Mouse (Mus musculus) thymus, postnatal 0 days (tissue): Measurements from ENCODE around the gene Dync2li1. TPM values are rescaled to one million over a fixed set of nuclear protein-coding genes. Genes with fewer than 3 reads are reported as not detected.

Experiments
- DNase-seq: peaks from one replicate; pipeline ENCODE4 v3.0.0-alpha.2; 2015; ENCODE audit warnings: low spot score
- polyA plus RNA-seq: library from polyadenylated mRNA; unstranded; fragments of >200 nt; fragmentation: Nextera tagmentation; extraction: Ambion mirVana; gene quantifications from 2 replicates; pipeline ENCODE4 v1.2.1, GENCODE M21; 2015

Dync2li1 gene
- polyA plus RNA-seq, 1 experiment from 2014 or later: 9.3 TPM

DNA sequence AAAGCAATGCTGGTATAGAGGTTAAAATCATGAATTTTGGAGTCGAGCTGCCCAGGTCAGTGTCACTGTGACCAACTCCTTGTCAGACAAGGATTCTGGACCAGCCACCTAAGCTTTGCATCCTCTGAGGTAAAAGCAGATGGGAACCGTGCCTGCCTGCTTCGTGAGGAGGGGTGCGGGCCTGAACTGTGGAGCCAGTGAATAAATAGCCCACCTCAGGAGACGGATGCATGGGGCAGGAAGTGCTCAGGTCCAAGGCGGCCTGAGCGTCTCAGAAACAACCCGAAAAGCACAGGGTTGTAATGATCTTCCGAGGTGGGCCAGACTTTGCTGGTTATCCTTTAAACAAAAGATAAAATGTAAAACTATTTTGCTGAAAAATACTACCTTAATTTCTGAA is 18.8 kb downstream of the Dync2li1 start:
- DNase-seq: no peak

DNA sequence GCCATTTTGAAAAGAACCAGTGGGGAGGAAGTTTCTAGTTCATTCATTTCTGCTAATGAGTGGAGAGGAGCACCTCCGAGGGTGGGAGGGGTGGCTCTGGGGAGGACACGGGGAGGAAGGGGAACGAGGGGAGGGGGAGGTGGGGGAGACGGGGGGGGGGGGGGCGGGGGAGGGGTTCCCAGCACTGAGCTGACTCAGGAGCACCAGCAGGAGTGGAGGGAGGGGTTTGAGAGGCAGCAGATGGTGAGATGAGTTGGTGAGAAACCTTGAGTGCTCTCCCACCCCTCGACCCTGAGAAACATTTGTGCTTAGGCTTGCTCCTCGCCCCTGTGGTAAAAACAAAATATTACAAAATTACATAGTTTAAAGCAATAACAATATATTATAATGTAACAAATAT is 19.6 kb downstream of the Dync2li1 start:
- DNase-seq: no peak

DNA sequence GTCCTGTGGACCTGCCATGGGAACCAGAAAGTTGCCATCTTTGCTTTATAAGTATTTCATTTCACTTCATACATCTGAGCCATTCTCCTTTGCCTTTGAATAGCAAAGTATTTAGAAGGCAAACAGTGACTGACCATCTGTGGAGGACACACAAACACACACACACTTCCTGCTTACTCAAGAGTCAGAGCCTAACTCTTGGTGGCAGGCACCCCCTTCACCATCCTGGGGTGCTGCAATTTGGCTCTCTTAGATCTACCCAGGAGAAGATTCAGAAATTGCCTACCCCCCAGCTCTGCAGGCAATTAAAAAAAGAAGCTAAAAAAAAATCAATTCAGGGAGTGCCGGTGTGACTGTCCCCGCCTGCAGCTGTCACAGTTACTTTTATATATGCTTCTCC is 20.2 kb downstream of the Dync2li1 start:
- DNase-seq: no peak

DNA sequence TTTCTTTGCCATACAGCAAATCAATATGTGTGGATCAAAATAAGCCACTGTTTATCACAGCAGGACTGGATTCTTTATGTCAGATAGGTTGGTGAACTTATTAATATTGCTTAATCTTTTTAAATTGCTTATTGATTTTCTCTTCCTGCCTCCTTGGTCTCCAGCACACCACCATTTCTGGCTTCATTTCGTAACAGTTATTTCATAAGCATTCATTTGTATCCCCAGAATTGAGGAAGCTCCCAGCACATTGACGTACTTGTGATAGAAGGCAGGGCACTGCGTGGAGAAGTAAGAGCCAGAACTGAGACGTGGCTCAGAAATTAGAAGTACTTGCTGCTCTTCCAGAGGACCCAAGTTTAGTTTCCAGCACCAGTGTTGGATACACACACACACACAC is 21.3 kb downstream of the Dync2li1 start:
- no peak for DNase-seq

DNA sequence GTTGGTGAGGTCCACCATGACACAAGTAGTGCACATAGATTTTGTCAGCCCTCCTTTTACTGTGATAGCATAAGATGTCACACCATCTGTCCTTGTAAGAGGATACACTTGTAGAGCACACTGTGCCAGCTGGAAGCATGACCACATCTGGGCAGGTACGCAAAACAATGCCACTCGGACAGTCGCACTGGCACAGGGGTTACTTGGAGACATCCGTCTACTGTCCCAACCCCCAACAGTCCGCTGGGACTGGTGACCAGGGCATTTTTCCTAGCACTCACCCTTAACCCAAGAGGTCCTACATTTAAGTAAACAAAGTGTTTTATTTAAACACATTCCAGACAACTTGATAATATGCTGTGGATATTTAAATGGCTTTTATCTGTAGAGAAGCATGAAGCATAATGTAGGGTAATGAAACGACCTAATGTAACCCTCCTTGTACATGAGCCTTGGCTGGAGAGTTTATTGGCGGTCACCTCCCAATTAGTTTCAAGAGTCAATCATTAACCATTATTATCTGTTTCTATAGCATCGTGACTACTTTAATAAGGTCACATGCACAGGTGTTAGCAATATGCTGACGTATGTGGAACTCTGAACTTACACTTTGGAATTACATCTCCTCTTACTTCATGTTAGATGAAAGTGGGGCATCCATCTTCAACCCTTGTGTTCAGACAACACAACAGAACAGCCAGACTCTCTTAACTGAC is 24.2 kb downstream of the Dync2li1 start:
- DNase-seq: no peak

- no peak for DNase-seq
These were observed 27.2 kb downstream of the Dync2li1 start for GRCm38 (mm10) chr17:84653544-84653943.

DNA sequence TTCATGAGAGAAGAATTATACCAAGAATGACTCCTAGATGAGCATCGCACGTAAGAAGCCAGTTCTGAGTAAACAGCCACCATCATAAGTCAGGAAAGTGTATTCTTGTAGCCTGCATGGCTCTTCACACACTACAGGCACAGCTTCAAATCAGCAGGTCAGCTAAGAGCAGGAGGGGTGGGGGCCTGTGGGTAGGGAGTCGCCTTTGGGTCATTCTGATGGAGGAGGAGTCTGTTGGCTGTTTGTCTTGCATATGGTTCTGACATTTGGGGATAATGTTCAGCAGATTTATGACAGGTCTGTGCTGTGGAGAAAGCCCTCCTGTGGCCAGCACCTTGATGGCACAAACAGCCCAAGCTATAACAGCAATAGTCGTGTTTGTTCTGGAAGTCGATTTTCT is 29.9 kb downstream of the Dync2li1 start:
- DNase-seq: no peak

DNA sequence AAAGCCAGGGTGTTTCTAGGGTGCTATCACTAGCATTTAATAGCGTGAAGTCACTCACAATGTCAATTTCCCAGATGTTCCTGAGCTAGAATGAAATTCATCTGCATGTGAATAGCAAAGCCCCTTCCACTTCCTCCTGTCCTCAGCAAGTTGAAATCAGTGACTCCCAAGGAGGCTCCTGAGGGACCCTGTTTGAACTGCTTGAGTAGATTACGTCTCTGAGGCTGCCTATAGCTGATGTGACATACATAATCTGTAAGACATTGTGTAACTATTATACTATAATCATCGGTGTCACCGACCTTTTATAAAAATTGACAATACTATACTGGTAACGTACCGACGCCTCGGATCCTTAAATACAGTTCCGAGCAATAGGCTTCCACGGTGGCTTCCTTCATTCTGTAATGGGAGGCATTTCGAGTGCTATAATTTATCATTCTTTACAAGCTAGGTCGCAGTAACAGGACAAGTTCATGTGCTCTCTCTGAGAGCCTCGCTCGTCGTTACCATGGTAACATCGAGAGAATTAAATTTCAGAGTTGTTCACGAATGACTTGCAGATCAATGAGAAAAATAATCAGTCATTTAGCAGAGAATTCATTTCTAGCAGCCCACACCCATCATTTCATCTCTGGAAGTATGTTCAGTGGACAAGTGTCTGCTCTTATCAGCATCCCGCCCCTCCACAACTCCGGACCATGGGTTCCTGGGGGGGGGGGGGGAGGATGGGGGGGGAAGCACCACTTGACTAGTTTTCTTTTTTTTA is 30.5 kb downstream of the Dync2li1 start:
- DNase-seq: no peak

- DNase-seq: no peak
These were observed 31.1 kb downstream of the Dync2li1 start for GRCm38 (mm10) chr17:84657422-84657732.

- DNase-seq: no peak
These were observed 31.5 kb downstream of the Dync2li1 start for GRCm38 (mm10) chr17:84657782-84658181.

DNA sequence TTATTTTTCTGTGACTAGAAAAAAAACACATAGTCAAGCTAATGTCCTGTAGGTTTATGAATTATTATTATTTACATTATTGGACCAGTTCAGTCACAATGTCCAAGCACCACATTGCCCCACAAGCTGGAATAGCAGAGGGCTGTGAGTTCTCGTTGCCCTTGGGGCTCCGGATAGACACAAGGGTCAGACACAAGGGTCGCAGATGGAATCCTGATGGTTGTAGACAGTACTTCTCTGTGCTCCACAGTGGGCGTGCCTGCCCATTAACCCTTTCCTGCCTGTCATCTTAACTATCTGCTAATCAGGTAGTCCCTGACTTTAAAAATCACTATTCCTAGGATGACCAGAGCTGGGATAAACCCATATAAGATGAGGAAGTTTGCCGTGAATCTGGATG is 31.9 kb downstream of the Dync2li1 start:
- DNase-seq: no peak

DNA sequence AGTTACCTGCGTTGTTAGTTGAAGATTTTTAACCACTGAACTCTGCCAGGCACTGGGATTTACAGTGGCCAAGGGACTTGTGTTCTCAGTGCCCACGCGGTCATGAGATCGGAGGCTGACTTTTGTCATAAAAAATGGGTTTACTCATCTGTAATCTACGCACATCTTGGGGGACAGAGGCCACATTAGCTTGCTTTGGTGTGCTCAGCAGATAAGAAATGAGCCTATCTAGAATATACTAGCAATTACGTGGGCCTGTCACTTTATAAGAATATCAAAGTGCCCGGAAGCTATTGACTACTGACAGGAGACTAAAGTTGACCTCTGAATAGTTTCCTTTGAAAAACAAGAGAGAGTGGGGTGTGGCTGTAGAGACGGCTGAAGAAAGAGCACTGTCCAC is 32.7 kb downstream of the Dync2li1 start:
- no peak for DNase-seq

DNA sequence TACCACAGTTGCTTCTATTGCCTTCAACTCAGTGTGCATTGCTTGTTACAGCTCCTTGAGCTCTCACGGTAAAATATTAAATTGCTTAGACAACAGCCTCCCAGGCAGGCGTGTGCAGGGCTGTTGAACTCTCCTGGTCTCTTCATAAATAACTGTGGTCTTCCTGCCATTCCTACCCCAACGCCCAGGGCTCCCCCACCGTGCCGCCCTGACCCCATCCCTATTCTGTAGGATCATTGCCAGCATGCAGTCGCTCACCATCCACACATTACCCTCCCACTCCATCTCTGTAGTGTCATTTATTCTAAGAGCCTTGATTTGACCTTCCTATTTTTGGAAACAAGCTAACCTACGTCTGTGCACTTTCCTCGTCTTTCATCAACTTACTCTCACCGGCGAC is 38.8 kb downstream of the Dync2li1 start:
- no peak for DNase-seq

DNA sequence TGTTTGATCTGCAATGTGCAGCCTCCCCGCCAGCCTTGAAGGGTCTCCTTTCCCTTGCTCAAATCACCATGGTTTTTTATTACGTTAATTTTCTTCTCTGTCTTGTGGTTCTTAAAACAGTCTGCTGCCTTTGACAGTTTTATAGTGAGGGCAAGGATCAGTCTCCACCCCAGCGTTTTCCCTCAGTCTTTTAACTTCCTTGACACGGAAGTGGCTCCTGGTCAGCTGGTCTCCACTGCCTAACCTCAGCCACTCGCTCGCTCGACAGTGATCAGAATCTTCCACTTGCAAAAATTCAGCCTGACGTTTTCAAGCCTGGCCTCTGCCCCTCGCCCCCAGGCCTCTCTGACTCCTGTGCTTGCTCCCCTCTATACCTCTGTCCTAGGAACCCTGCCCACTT is 39.4 kb downstream of the Dync2li1 start:
- no peak for DNase-seq

- DNase-seq: no peak
These were observed 41.6 kb downstream of the Dync2li1 start for GRCm38 (mm10) chr17:84667848-84668247.

- DNase-seq: no peak
These were observed 46.4 kb downstream of the Dync2li1 start for GRCm38 (mm10) chr17:84672376-84673369.

- DNase-seq: no peak
These were observed 47.8 kb downstream of the Dync2li1 start for GRCm38 (mm10) chr17:84674048-84674447.

GRCm38 (mm10) chr17:84675204-84675603 is 48.9 kb downstream of the Dync2li1 start:
- DNase-seq: no peak

DNA sequence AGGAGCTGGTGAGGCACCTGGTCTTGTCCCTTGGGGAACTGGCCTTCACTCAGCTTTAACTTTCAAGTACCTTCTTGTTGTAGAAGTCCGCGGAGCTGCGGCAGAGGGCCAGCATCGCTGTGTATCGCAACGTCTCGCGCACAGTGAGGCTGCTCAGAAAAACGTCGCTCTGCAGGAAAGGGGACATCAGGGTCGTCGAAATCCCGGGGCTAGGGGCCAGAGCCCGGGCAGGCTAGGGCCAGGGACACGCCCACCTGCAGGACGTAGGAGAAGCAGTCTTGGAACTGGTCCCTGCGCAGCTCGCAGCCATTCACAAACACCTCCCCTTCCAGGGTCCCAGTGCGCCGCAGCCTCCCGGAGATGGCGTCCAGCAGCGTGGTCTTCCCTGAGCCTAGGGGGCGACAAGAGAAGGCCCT is 49.7 kb downstream of the Dync2li1 start, which contains the start of gene Abcg8:
Gene Abcg8 (plus strand): TSS at position 352 of the 416 bp plus-strand sequence.
- no peak for DNase-seq

DNA sequence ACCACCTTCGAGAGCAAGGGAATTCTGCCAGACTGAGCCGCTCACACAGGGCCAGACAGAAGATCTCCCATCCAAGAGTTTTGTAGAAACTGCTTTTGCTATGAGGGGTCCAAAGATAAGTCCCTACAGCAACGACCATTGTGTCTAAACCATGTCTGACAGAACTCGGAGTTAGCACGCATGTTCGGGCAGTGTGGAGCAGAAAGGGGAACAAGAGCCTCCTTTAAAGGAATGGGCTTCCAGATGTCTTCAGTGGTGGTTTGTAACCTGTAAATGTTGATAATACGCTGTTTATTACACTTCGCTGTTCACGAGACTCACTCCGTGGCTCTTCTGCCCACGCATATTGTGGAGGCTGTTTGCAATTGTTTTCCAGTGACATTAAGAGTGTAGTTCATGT is 51.3 kb downstream of the Dync2li1 start:
- no peak for DNase-seq

GRCm38 (mm10) chr17:84681670-84682069 is 55.4 kb downstream of the Dync2li1 start:
- no peak for DNase-seq
